Comparison of ENCODE assay signal across 15 mouse cellular contexts in the genomic region with DNA sequence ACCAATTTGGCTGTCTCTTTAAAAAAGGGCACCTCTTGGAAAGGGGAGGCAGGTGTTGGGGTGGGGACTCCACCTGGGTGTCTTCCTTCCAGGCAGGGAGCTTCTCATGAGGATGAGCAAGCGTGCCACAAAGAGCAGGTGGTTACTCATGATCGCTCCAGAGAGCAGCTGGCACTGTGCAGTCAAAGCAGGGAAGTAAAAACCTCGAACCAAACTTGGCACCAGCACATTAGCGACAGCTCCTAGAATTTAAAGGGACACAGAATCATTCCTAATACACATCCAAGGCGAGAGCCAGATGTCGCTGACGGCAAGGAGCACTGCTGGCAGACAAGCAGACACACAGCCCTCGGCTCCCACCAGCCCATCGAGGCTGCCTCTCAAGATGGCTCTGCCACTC.
DNase-seq lines count a peak whose midpoint lies in the region; ATAC-seq and TF ChIP-seq lines count a peak whose summit lies in the region.
"Had no signal": no experiment of that assay in that cellular context is flagged by ENCODE, and none has a peak within 500 bp of the region (broad histone marks: within the 10 kb centered on the region; RNA-seq: fewer than 3 reads in every experiment).

No protein-coding gene starts in this region.

- TF ChIP-seq POLR2A in kidney, adult 2 months (IDR thresholded peaks at IDR 0.05; ENCODE audit: low read depth, low read length): no peak

- no peaks in the 10 kb centered on the region for H3K36me3 ChIP-seq in kidney, adult 2 months (ENCODE audit: control insufficient read depth, insufficient read depth, low read length)
- no peaks in the 10 kb centered on the region for H3K36me3 ChIP-seq in kidney, embryonic 15.5 days
- H3K36me3 ChIP-seq: heart, embryonic 12.5 days; intestine, embryonic 15.5 days; limb, embryonic 12.5 days had no signal

- H3K9ac ChIP-seq in kidney, embryonic 15.5 days: no peak overlapping the region
- H3K9ac ChIP-seq: heart, embryonic 12.5 days; intestine, embryonic 15.5 days; limb, embryonic 12.5 days had no signal

- no peaks in the 10 kb centered on the region for H3K9me3 ChIP-seq in kidney, embryonic 15.5 days (replicated peaks)
- H3K9me3 ChIP-seq: heart, embryonic 12.5 days; intestine, embryonic 15.5 days; limb, embryonic 12.5 days had no signal

- no peaks in the 10 kb centered on the region for H3K4me1 ChIP-seq in kidney, adult 2 months (ENCODE audit: control insufficient read depth, insufficient read depth, low read length)
- H3K4me1 ChIP-seq in kidney, embryonic 15.5 days: no peaks in the 10 kb centered on the region
- H3K4me1 ChIP-seq: heart, embryonic 12.5 days; intestine, embryonic 15.5 days; limb, embryonic 12.5 days had no signal

- H3K4me2 ChIP-seq in kidney, embryonic 15.5 days: no peak overlapping the region
- H3K4me2 ChIP-seq: heart, embryonic 12.5 days; intestine, embryonic 15.5 days; limb, embryonic 12.5 days had no signal

- 55% methylated on average over 9 of the region's 9 CpGs for WGBS in kidney, adult 2 months
- WGBS in kidney, embryonic 15.5 days: 67% methylated on average over 9 of the region's 9 CpGs

- no peak for ATAC-seq in kidney, embryonic 15.5 days (replicated peaks; ENCODE audit: low FRiP score)
- ATAC-seq: intestine, embryonic 15.5 days had no signal

- H3K27ac ChIP-seq in kidney, adult 2 months (ENCODE audit: insufficient read depth, low read depth, low read length): no peak overlapping the region
- no peak overlapping the region for H3K27ac ChIP-seq in kidney, embryonic 15.5 days
- H3K27ac ChIP-seq: intestine, embryonic 15.5 days; limb, embryonic 12.5 days had no signal

- no peaks in the 10 kb centered on the region for H3K27me3 ChIP-seq in kidney, adult 2 months (replicated peaks; ENCODE audit: control insufficient read depth, insufficient read depth, low read length)
- no peaks in the 10 kb centered on the region for H3K27me3 ChIP-seq in kidney, embryonic 15.5 days
- H3K27me3 ChIP-seq: CH12.LX; heart, embryonic 12.5 days; intestine, embryonic 15.5 days had no signal

- TF ChIP-seq CTCF in kidney, adult 2 months (conservative IDR thresholded peaks at IDR 0.05; ENCODE audit: insufficient read depth, insufficient read length, low read depth, low read length): no peak

- DNase-seq in kidney, adult 2 months: peak; percentile 18
- DNase-seq in cerebellum, adult 8-10 months: peak; percentile 51
- DNase-seq in layer of hippocampus, adult 8-10 months (ENCODE audit: low spot score in 2 of 2): peak; percentile 38 to 61
- DNase-seq in right cerebral cortex, postnatal 14 days: peak; percentile 22
- no peak for DNase-seq in urinary bladder, postnatal 10 days (ENCODE audit: low spot score)
- no peak for DNase-seq in ovary, postnatal 36 days (ENCODE audit: low spot score)
- no peak for DNase-seq in T-cell, adult 2 months (ENCODE audit: low spot score)
- DNase-seq: adrenal gland, postnatal 36 days; embryo, embryonic 11 days; midbrain, embryonic 14.5 days had no signal

- no peak overlapping the region for H3K4me3 ChIP-seq in kidney, adult 2 months (ENCODE audit: insufficient read depth, low read depth, low read length)
- no peak overlapping the region for H3K4me3 ChIP-seq in kidney, embryonic 15.5 days (replicated peaks)
- H3K4me3 ChIP-seq: heart, embryonic 12.5 days; intestine, embryonic 15.5 days; limb, embryonic 12.5 days had no signal

Comparison
In these comparisons a context has a peak if more than half of its experiments do, and no peak if none do; other contexts are left out.
1. DNase-seq: peak in kidney, adult 2 months (single experiment), cerebellum, adult 8-10 months (single experiment), layer of hippocampus, adult 8-10 months (2 of 2) and right cerebral cortex, postnatal 14 days (single experiment); none in urinary bladder, postnatal 10 days (single experiment), ovary, postnatal 36 days (single experiment) and T-cell, adult 2 months (single experiment).